Mouse (Mus musculus): Measurements from ENCODE around the gene Klhl35.

DNA sequence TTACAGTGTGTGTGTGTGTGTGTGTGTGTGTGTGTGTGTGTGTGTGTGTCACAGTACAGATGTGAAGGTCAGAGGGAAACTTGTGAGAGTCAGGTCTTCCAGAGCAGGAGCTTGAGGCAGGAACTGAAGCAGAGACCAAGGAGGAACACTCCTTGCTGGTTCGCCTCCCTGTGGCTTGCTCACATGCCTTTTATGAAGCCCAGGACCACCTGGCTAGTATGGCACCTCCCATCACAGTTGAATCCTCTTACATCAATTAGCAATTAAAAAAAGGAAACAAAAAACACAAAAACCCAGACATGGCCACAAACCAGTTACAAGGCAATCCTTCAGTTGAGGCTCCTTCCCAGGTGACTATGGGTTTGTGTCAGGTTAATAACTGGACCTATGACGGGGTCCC, 2.7 kb upstream of the Klhl35 start:
- no peak for TF ChIP-seq POLR2A (IDR thresholded peaks at IDR 0.05; ENCODE audit: borderline replicate concordance, extremely low read depth, insufficient read depth, insufficient read length, poor library complexity, severe bottlenecking)
- TF ChIP-seq CTCF (IDR thresholded peaks at IDR 0.05; ENCODE audit: borderline replicate concordance, extremely low read depth, insufficient read depth, insufficient read length), result no peak

Measured in brain, embryonic 14.5 days (tissue).